Mouse (Mus musculus) cortical plate, adult 2 months (tissue): ENCODE measurements around the gene Adamts9.

Experiments used
- CTCF ChIP-seq: fragments of 200-500 bp; IDR thresholded peaks from 2 replicates; pipeline ENCODE4 v1.5.1; 2011; ENCODE audit warnings: mild to moderate bottlenecking, control low read depth, low read length; ENCODE audit not compliant: insufficient read depth; ENCODE audit errors: extremely low read depth
- POLR2A ChIP-seq: fragments of 200-500 bp; IDR thresholded peaks from 2 replicates; pipeline ENCODE4 v1.6.1; 2011; ENCODE audit warnings: mild to moderate bottlenecking, low read length, control low read depth; ENCODE audit not compliant: insufficient read depth; ENCODE audit errors: extremely low read depth

DNA sequence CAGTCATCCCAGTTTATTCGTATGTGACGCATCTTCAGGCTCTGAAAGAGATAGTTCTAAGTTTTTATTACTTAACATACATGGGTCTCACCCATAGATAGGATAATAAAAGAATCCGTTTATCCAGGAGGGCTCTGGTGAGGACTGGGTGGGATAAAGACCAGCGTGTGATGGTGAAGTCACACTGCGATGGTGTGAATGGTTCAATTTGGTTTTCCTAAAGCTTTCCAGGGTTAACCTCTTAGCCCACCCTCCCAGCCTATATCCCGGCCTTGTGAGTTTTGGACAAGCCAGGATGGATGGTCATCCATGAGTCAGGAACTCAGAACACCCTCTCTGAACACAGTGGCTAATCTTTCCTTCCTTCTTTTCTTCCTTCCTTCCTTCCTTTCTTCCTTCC lies 17.7 kb upstream of the Adamts9 start:
- TF ChIP-seq POLR2A (no peak), CTCF (no peak)
